Mouse (Mus musculus): ENCODE data around the gene Abcf3. TPM values are rescaled to one million over a fixed set of nuclear protein-coding genes. Genes with fewer than 3 reads are reported as not detected.

The Abcf3 gene
- polyA plus RNA-seq, 1 experiment, result 50.2 TPM

DNA sequence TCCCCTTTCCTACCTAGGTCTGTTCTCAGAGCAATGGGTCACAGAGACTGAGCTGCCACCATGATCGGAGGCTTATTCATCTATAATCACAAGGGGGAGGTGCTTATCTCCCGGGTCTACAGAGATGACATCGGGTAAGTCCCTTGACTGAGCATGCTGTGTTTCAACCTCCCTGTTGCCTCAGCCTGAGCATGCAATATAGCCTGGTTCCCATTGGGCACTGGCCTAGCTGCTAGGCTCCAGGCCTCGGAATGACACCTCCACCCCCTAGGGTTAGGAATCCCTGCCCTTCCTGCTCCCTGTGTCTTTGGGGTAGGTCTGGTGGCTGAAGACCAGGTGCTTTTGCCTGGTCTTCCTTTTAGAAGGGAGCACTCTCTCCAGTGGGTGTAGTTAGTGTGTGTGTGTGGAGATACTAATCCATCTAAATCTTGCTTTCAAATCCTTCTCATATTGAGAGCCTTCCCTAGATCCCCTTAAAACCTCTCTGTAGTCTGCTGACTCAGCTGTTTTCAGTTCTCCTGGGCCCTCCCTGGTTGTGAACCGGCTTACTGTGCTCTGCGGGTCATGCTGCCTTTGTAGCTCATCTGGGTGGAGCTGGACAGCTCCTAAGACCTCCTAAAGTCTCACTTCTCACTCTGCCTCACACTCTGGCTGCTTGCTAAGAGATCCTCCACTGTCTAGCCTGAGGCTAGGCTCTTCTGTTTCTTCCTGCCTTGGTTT, 10.6 kb upstream of the Abcf3 start:
- Histone ChIP-seq H3K79me2 (ENCODE audit: control insufficient read depth, insufficient read depth) (peaks cover 35% of the 10 kb centered on the region), H3K27me3 (ENCODE audit: control insufficient read depth, insufficient read depth, insufficient read length) (no peaks in the 10 kb centered on the region), H3ac (ENCODE audit: control insufficient read depth, insufficient read length) (peak overlapping the region; percentile 9), H3K36me3 (ENCODE audit: control insufficient read depth, insufficient read depth) (peaks cover 27% of the 10 kb centered on the region), H3K4me3 (peak overlapping the region; percentile 89), H3K4me2 (ENCODE audit: low read depth) (peak overlapping the region; percentile 100)
- no peak for TF ChIP-seq E2F4 (IDR thresholded peaks at IDR 0.05; ENCODE audit: insufficient read depth)
- TF ChIP-seq CEBPB (IDR thresholded peaks at IDR 0.05; ENCODE audit: insufficient read depth, poor library complexity, severe bottlenecking), result no peak
- no peak for TF ChIP-seq MYOD1 (IDR thresholded peaks at IDR 0.05; ENCODE audit: control insufficient read depth in 1 of 3, insufficient read length in 2 of 3, low read depth in 2 of 3)
- no peak for TF ChIP-seq MYOG (IDR thresholded peaks at IDR 0.05; ENCODE audit: control insufficient read depth in 1 of 3, insufficient read depth in 1 of 3, insufficient read length in 2 of 3, low read depth in 2 of 3)
- TF ChIP-seq TCF12 (IDR thresholded peaks at IDR 0.05; ENCODE audit: insufficient read depth, poor library complexity, severe bottlenecking), result no peak
- TF ChIP-seq USF1 (IDR thresholded peaks at IDR 0.05; ENCODE audit: low read depth), result no peak
- no peak for TF ChIP-seq MAX (IDR thresholded peaks at IDR 0.05; ENCODE audit: low read depth)
- no peak for TF ChIP-seq POLR2A (IDR thresholded peaks at IDR 0.05; ENCODE audit: insufficient read length, low read depth)
- no peak for TF ChIP-seq POLR2AphosphoS2 (IDR thresholded peaks at IDR 0.05; ENCODE audit: insufficient read length, low read depth)
- TF ChIP-seq SRF (IDR thresholded peaks at IDR 0.05; ENCODE audit: control insufficient read depth, insufficient read length, low read depth), result no peak
- no peak for TF ChIP-seq REST (IDR thresholded peaks at IDR 0.05; ENCODE audit: insufficient read depth, insufficient read length)
- no peak for TF ChIP-seq TCF3 (IDR thresholded peaks at IDR 0.05; ENCODE audit: insufficient read length, low read depth)

DNA sequence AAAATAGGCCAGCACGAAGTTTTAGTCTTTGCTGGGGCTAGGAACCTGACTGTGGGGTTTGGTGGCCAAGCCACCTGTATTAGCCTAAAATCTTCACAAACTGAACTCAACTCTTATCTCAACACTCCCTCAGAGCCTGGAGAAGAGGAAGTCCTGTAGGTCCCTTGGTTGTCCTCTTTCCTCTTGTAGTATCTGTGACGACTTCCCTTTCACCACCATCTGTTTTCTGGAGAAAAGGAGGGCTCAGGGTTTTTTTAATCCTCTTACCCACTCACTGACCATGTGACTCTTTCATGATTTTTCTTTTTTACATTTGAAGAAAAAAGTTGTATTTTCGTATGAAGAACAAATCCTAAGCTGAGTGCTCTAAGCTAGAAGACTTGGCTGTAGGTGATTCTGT, 8.7 kb upstream of the Abcf3 start:
- Histone ChIP-seq H3K27me3 (ENCODE audit: control insufficient read depth, insufficient read depth, insufficient read length) (no peaks in the 10 kb centered on the region), H3K4me3 (no peak overlapping the region), H3ac (ENCODE audit: control insufficient read depth, insufficient read length) (no peak overlapping the region), H3K4me2 (ENCODE audit: low read depth) (no peak overlapping the region), H3K36me3 (ENCODE audit: control insufficient read depth, insufficient read depth) (peaks cover 40% of the 10 kb centered on the region), H3K79me2 (ENCODE audit: control insufficient read depth, insufficient read depth) (peaks cover 35% of the 10 kb centered on the region)
- TF ChIP-seq TCF3 (IDR thresholded peaks at IDR 0.05; ENCODE audit: insufficient read length, low read depth) (no peak), MYOG (IDR thresholded peaks at IDR 0.05; ENCODE audit: control insufficient read depth in 1 of 3, insufficient read depth in 1 of 3, insufficient read length in 2 of 3, low read depth in 2 of 3) (no peak), TCF12 (IDR thresholded peaks at IDR 0.05; ENCODE audit: insufficient read depth, poor library complexity, severe bottlenecking) (no peak), SRF (IDR thresholded peaks at IDR 0.05; ENCODE audit: control insufficient read depth, insufficient read length, low read depth) (no peak), CEBPB (IDR thresholded peaks at IDR 0.05; ENCODE audit: insufficient read depth, poor library complexity, severe bottlenecking) (no peak)

DNA sequence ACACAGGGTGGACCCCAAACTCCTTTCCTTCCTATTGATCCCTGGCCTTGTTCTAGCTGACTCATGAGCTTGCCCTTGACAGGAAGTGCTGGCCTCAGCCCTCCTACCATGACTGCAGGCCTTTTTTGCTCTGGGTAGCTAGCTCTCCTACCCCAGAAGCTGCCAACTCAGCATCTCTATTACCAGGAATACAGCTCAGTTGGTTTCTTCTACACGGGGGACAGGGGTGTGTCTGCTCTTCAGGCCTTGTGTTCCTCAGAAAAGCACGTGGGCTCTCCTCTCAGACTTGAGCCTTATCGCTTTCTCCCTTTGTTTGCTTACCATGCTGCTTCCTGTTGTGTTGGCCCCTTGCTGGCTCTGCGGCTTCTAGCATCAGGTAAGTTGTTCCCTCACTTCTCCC, 7.9 kb upstream of the Abcf3 start:
- Histone ChIP-seq H3K4me2 (ENCODE audit: low read depth) (no peak overlapping the region), H3K36me3 (ENCODE audit: control insufficient read depth, insufficient read depth) (peaks cover 44% of the 10 kb centered on the region), H3ac (ENCODE audit: control insufficient read depth, insufficient read length) (no peak overlapping the region), H3K27me3 (ENCODE audit: control insufficient read depth, insufficient read depth, insufficient read length) (no peaks in the 10 kb centered on the region), H3K79me2 (ENCODE audit: control insufficient read depth, insufficient read depth) (peaks cover 35% of the 10 kb centered on the region), H3K4me3 (no peak overlapping the region)
- TF ChIP-seq CEBPB (IDR thresholded peaks at IDR 0.05; ENCODE audit: insufficient read depth, poor library complexity, severe bottlenecking) (no peak), MYOD1 (IDR thresholded peaks at IDR 0.05; ENCODE audit: control insufficient read depth in 1 of 3, insufficient read length in 2 of 3, low read depth in 2 of 3) (no peak), E2F4 (IDR thresholded peaks at IDR 0.05; ENCODE audit: insufficient read depth) (no peak), SRF (IDR thresholded peaks at IDR 0.05; ENCODE audit: control insufficient read depth, insufficient read length, low read depth) (no peak), POLR2AphosphoS2 (IDR thresholded peaks at IDR 0.05; ENCODE audit: insufficient read length, low read depth) (no peak), TCF12 (IDR thresholded peaks at IDR 0.05; ENCODE audit: insufficient read depth, poor library complexity, severe bottlenecking) (no peak), MYOG (IDR thresholded peaks at IDR 0.05; ENCODE audit: control insufficient read depth in 1 of 3, insufficient read depth in 1 of 3, insufficient read length in 2 of 3, low read depth in 2 of 3) (no peak)

DNA sequence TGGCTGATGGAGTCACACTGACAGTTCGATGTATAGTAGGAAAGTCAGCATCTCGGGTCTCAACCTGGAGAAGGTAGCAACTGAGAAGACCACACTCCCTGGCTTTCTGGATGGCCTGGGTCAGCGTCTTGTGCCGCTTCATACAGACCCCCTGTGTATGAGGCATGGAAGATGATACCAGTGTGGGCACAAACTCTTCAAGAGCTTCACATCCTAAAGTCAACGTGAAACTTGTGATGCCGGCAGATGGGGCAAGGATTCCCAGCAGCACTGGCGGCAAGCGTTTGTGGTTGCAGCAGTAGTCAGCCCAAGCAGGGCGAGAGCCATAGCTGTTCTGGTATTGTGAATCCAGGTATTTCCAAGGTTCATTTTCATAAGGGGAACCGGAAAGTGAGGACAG, 2.7 kb upstream of the Abcf3 start:
- H3K27me3 ChIP-seq (ENCODE audit: control insufficient read depth, insufficient read depth, insufficient read length), result no peaks in the 10 kb centered on the region
- no peak overlapping the region for H3K4me2 ChIP-seq (ENCODE audit: low read depth)
- H3K79me2 ChIP-seq (ENCODE audit: control insufficient read depth, insufficient read depth), result peaks cover 13% of the 10 kb centered on the region
- H3ac ChIP-seq (ENCODE audit: control insufficient read depth, insufficient read length), result no peak overlapping the region
- H3K36me3 ChIP-seq (ENCODE audit: control insufficient read depth, insufficient read depth), result peaks cover 25% of the 10 kb centered on the region
- no peak overlapping the region for H3K4me3 ChIP-seq
- TF ChIP-seq TCF12 (IDR thresholded peaks at IDR 0.05; ENCODE audit: insufficient read depth, poor library complexity, severe bottlenecking) (no peak), USF1 (IDR thresholded peaks at IDR 0.05; ENCODE audit: low read depth) (no peak), E2F4 (IDR thresholded peaks at IDR 0.05; ENCODE audit: insufficient read depth) (no peak), CEBPB (IDR thresholded peaks at IDR 0.05; ENCODE audit: insufficient read depth, poor library complexity, severe bottlenecking) (no peak), POLR2AphosphoS2 (IDR thresholded peaks at IDR 0.05; ENCODE audit: insufficient read length, low read depth) (peak; percentile 39)

DNA sequence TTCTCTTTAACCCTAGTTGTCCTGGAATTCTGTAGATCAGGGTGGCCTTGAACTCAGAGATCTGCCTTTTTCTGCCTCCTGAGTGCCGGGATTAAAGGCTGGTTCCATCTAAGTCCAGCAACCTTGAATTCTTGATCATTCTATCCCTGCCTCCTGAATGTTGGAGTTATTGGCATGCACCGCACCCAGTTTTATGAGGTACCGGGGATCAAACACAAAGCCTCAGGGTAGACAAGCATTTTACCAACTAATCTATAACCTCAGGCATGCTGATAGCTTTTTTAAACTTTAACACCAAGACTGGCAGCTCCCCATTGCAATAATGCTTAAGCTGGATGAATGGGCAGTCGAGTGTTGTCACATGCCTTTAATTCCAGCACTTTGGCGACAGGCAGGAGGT, 954 bp upstream of the Abcf3 start:
- peaks cover 27% of the 10 kb centered on the region for H3K36me3 ChIP-seq (ENCODE audit: control insufficient read depth, insufficient read depth)
- H3K4me2 ChIP-seq (ENCODE audit: low read depth), result peak overlapping the region; percentile 96
- no peaks in the 10 kb centered on the region for H3K27me3 ChIP-seq (ENCODE audit: control insufficient read depth, insufficient read depth, insufficient read length)
- peaks cover 13% of the 10 kb centered on the region for H3K79me2 ChIP-seq (ENCODE audit: control insufficient read depth, insufficient read depth)
- peak overlapping the region; percentile 99 for H3K4me3 ChIP-seq
- H3ac ChIP-seq (ENCODE audit: control insufficient read depth, insufficient read length), result peak overlapping the region; percentile 63
- TF ChIP-seq USF1 (IDR thresholded peaks at IDR 0.05; ENCODE audit: low read depth), result no peak
- no peak for TF ChIP-seq POLR2A (IDR thresholded peaks at IDR 0.05; ENCODE audit: insufficient read length, low read depth)
- TF ChIP-seq MYOG (IDR thresholded peaks at IDR 0.05; ENCODE audit: control insufficient read depth in 1 of 3, insufficient read depth in 1 of 3, insufficient read length in 2 of 3, low read depth in 2 of 3), result no peak
- TF ChIP-seq TCF12 (IDR thresholded peaks at IDR 0.05; ENCODE audit: insufficient read depth, poor library complexity, severe bottlenecking), result no peak
- no peak for TF ChIP-seq CEBPB (IDR thresholded peaks at IDR 0.05; ENCODE audit: insufficient read depth, poor library complexity, severe bottlenecking)
- no peak for TF ChIP-seq SRF (IDR thresholded peaks at IDR 0.05; ENCODE audit: control insufficient read depth, insufficient read length, low read depth)
- no peak for TF ChIP-seq MYOD1 (IDR thresholded peaks at IDR 0.05; ENCODE audit: control insufficient read depth in 1 of 3, insufficient read length in 2 of 3, low read depth in 2 of 3)
- no peak for TF ChIP-seq TCF3 (IDR thresholded peaks at IDR 0.05; ENCODE audit: insufficient read length, low read depth)
